Mouse (Mus musculus) embryonic fibroblast, embryonic 13.5 days (primary cell): ENCODE data around the gene Gm28035.

Experiments used
- CTCF ChIP-seq: IDR thresholded peaks from 2 replicates; pipeline ENCODE4 v1.5.1; 2011; ENCODE audit warnings: mild to moderate bottlenecking, control low read depth, low read length, moderate library complexity, borderline replicate concordance; ENCODE audit not compliant: insufficient read depth
- POLR2A ChIP-seq: IDR thresholded peaks from 2 replicates; pipeline ENCODE4 v1.6.1; 2011; ENCODE audit warnings: low read depth, mild to moderate bottlenecking, control low read depth, low read length, moderate library complexity

DNA sequence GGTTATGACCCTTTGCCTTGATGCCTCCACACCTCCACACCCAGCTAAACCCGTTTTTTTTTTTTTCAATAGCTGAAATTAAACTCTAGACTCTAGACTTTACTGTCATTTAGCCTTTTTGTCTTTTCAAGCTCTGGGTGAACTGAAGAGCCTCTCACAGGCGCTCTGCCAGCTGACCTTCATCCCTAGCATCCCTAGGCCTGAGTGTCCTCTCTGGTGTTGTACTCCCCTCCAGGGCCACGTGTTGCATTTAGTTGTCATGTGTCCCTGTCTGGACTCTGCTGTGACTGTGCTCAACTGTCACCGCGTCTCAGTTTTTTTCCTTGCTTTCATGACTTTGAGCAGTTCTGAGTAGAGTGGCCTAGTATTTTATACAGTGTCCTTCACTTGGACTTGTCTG is 59.6 kb downstream of the Gm28035 start:
- no peak for TF ChIP-seq CTCF
- TF ChIP-seq POLR2A = no peak
